Mouse (Mus musculus): ENCODE data around the gene Large1. TPM values are rescaled to one million over a fixed set of nuclear protein-coding genes. Genes with fewer than 3 reads are reported as not detected.

Gene Large1
- polyA plus RNA-seq, 1 experiment from 2014 or later = 4.1 TPM

DNA sequence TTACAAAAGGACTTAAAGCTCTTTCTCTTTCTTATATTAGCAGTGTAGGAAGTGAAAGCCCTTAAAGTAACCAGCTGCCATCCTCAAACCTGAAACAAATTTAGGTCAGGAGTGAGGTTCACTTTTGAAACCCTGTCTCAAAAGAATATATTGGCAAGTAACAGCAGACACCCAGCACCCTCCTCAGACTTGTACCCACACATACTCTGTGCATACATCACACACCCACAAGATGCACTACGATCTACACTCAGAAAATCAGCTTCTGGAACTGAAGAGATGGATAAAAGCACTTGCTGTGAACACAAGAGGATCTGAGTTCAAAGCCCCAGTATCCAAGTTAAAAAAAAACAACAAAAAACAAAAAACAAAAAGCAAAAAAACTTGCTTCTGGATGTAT lies 119.1 kb downstream of the Large1 start:
- 94% methylated on average over 1 of the region's 1 CpGs for WGBS
- no peak overlapping the region for H3K9ac ChIP-seq (ENCODE audit: low read depth, low read length)
- no peak for ATAC-seq (replicated peaks; ENCODE audit: low FRiP score)
- no peak for DNase-seq (ENCODE audit: low spot score)
- H3K27me3 ChIP-seq (replicated peaks; ENCODE audit: control insufficient read depth, insufficient read depth, low read length) = no peaks in the 10 kb centered on the region
- no peaks in the 10 kb centered on the region for H3K4me1 ChIP-seq (replicated peaks; ENCODE audit: control insufficient read depth, insufficient read depth, low read length)
- no peaks in the 10 kb centered on the region for H3K36me3 ChIP-seq (ENCODE audit: control insufficient read depth, insufficient read depth, low read length)
- H3K4me2 ChIP-seq = no peak overlapping the region
- no peaks in the 10 kb centered on the region for H3K9me3 ChIP-seq (ENCODE audit: control insufficient read depth, low read length)
- H3K4me3 ChIP-seq (ENCODE audit: low read depth, low read length) = no peak overlapping the region
- H3K27ac ChIP-seq (ENCODE audit: low read depth, low read length) = no peak overlapping the region

DNA sequence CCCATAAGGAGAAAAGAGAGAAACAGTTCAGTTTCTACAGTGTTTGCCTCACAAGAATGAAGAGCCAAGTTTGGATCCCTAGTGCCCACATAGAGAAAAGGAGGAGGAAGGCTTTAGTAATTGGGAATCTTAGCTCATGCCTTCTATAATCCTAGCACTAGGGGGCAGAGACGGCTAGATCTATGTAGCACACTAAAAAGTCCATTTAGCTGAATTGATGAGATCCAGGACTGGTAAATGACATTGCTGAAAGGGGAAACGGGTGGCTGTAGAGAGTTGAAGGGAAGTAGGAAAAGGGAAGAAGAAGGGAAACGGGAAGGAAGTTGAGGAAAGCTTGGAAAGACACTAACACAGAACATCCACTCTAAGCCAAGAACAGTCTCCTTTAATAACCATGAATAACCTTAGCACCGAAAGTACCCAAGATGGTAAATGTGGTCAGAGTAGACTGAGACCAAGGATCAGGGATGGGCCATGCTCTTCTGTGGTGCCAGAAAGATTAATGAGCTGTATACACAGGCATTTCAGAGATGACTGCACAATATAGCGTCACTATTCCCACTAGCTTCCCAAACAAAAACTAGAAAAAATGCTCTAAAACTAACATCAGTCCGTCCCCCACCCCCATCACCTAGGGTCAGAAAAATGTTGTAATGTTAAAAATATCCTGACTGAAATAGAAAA lies 119.8 kb downstream of the Large1 start:
- no peaks in the 10 kb centered on the region for H3K36me3 ChIP-seq (ENCODE audit: control insufficient read depth, insufficient read depth, low read length)
- no peak for ATAC-seq (replicated peaks; ENCODE audit: low FRiP score)
- no peak overlapping the region for H3K4me3 ChIP-seq (ENCODE audit: low read depth, low read length)
- no peak overlapping the region for H3K27ac ChIP-seq (ENCODE audit: low read depth, low read length)
- H3K4me1 ChIP-seq (replicated peaks; ENCODE audit: control insufficient read depth, insufficient read depth, low read length) = no peaks in the 10 kb centered on the region
- H3K9ac ChIP-seq (ENCODE audit: low read depth, low read length) = no peak overlapping the region
- no peaks in the 10 kb centered on the region for H3K27me3 ChIP-seq (replicated peaks; ENCODE audit: control insufficient read depth, insufficient read depth, low read length)
- H3K9me3 ChIP-seq (ENCODE audit: control insufficient read depth, low read length) = no peaks in the 10 kb centered on the region
- no peak for DNase-seq (ENCODE audit: low spot score)
- 44% methylated on average over 6 of the region's 6 CpGs for WGBS
- H3K4me2 ChIP-seq = no peak overlapping the region

DNA sequence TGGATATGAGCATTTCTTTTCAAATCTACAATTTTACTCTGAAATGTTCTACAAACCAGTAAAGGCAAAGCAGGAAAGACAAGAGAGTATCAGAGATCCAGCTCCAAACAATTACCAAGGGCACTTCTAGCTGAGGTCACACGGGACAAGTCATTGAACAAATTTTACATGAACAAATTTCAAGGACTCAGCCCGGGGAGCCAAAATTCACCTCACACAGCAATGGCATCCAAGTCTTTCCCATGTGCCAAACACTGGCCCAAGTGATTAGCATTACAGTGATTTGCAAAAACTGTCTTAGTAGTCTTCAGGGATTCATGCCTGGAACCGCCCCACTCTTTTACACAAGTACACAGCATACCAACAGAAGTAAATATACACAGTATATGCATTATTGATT lies 126.5 kb downstream of the Large1 start:
- H3K4me3 ChIP-seq (ENCODE audit: low read depth, low read length) = no peak overlapping the region
- H3K36me3 ChIP-seq (ENCODE audit: control insufficient read depth, insufficient read depth, low read length) = no peaks in the 10 kb centered on the region
- DNase-seq (ENCODE audit: low spot score) = no peak
- no peaks in the 10 kb centered on the region for H3K4me1 ChIP-seq (replicated peaks; ENCODE audit: control insufficient read depth, insufficient read depth, low read length)
- H3K9ac ChIP-seq (ENCODE audit: low read depth, low read length) = no peak overlapping the region
- 84% methylated on average over 3 of the region's 3 CpGs for WGBS
- no peak for ATAC-seq (replicated peaks; ENCODE audit: low FRiP score)
- no peaks in the 10 kb centered on the region for H3K9me3 ChIP-seq (ENCODE audit: control insufficient read depth, low read length)
- no peak overlapping the region for H3K4me2 ChIP-seq
- H3K27me3 ChIP-seq (replicated peaks; ENCODE audit: control insufficient read depth, insufficient read depth, low read length) = no peaks in the 10 kb centered on the region
- no peak overlapping the region for H3K27ac ChIP-seq (ENCODE audit: low read depth, low read length)

DNA sequence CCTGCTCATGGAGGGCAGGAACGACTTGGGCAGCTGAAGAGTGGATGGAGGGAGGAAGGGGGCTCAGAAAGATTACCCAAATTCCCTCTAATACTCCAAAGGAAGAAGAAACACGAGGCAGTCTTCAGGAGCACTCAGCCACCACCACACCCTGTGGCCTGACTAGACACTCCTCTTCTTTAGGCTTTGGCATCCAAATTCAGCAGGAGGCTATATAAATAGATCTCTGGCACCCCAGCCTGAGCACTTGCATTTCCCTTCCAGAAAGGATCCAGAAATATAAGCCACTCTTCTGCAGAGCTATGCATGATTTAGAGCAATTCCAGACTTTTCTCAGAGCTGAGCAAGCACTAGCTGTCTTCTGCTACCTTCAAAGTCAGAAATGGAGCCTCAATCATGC lies 127.7 kb downstream of the Large1 start:
- H3K36me3 ChIP-seq (ENCODE audit: control insufficient read depth, insufficient read depth, low read length) = no peaks in the 10 kb centered on the region
- H3K27me3 ChIP-seq (replicated peaks; ENCODE audit: control insufficient read depth, insufficient read depth, low read length) = no peaks in the 10 kb centered on the region
- H3K4me3 ChIP-seq (ENCODE audit: low read depth, low read length) = no peak overlapping the region
- no peak overlapping the region for H3K27ac ChIP-seq (ENCODE audit: low read depth, low read length)
- no peak for ATAC-seq (replicated peaks; ENCODE audit: low FRiP score)
- DNase-seq (ENCODE audit: low spot score) = no peak
- H3K9ac ChIP-seq (ENCODE audit: low read depth, low read length) = no peak overlapping the region
- H3K4me2 ChIP-seq = no peak overlapping the region
- no peaks in the 10 kb centered on the region for H3K4me1 ChIP-seq (replicated peaks; ENCODE audit: control insufficient read depth, insufficient read depth, low read length)
- WGBS = 67% methylated on average over 2 of the region's 2 CpGs
- H3K9me3 ChIP-seq (ENCODE audit: control insufficient read depth, low read length) = no peaks in the 10 kb centered on the region

DNA sequence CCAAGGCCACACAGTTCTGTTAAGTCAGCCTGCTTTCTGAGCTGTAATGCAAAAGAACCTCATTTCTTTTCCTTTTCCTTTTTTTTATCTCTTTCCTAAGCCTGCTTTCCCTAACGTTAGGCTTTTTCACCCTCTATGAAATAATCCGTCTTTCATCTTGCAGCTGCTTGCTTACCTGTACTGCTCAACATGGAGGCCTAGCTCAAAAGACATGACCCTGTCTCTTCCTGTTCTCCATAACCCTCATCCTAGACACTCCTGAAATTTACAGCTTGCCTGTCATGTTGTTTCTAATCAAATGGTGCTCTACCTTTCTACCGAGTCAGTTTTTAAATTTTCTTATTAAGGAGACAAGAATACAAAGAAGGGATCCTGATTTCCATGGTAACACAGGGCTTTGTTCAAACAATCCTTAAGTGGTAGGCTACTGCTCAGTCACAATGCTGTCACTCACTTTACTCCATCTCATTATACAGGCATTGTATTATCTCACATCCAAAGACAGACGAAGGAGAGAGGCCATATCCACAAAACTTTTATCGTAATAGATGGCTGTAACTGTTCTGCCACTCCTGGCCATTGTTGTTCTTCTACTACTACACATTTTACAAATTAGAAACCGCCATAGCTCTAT lies 134.0 kb downstream of the Large1 start:
- no peak overlapping the region for H3K9ac ChIP-seq (ENCODE audit: low read depth, low read length)
- no peaks in the 10 kb centered on the region for H3K9me3 ChIP-seq (ENCODE audit: control insufficient read depth, low read length)
- H3K4me1 ChIP-seq (replicated peaks; ENCODE audit: control insufficient read depth, insufficient read depth, low read length) = no peaks in the 10 kb centered on the region
- no peak overlapping the region for H3K4me2 ChIP-seq
- ATAC-seq (replicated peaks; ENCODE audit: low FRiP score) = no peak
- DNase-seq (ENCODE audit: low spot score) = no peak
- no peak overlapping the region for H3K27ac ChIP-seq (ENCODE audit: low read depth, low read length)
- H3K4me3 ChIP-seq (ENCODE audit: low read depth, low read length) = no peak overlapping the region
- H3K36me3 ChIP-seq (ENCODE audit: control insufficient read depth, insufficient read depth, low read length) = no peaks in the 10 kb centered on the region
- no peaks in the 10 kb centered on the region for H3K27me3 ChIP-seq (replicated peaks; ENCODE audit: control insufficient read depth, insufficient read depth, low read length)
- 80% methylated on average over 6 of the region's 6 CpGs for WGBS

DNA sequence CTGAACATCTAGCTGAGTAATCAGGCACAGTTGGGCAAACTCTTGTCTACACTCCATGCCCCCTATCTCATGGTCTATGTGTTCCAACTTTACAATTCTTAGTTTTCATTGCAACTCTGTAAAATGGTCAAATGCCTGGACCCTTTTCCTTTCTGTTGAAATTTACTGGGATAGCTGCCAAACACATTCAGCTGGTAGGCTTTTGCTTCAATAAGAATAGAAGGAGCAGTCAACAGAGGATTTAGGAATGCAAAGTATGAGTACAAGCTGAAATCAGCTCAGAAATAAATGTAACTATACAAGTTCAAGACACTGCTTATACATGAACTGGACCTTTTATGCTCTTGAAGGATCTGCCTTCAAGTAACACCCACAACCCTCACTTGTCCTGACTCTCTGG lies 146.5 kb downstream of the Large1 start:
- Histone ChIP-seq H3K36me3 (ENCODE audit: control insufficient read depth, insufficient read depth, low read length) (no peaks in the 10 kb centered on the region), H3K9ac (ENCODE audit: low read depth, low read length) (no peak overlapping the region), H3K4me2 (no peak overlapping the region), H3K9me3 (ENCODE audit: control insufficient read depth, low read length) (no peaks in the 10 kb centered on the region), H3K27ac (ENCODE audit: low read depth, low read length) (no peak overlapping the region), H3K4me1 (replicated peaks; ENCODE audit: control insufficient read depth, insufficient read depth, low read length) (no peaks in the 10 kb centered on the region), H3K27me3 (replicated peaks; ENCODE audit: control insufficient read depth, insufficient read depth, low read length) (no peaks in the 10 kb centered on the region), H3K4me3 (ENCODE audit: low read depth, low read length) (no peak overlapping the region)
- DNase-seq (ENCODE audit: low spot score) (no peak), ATAC-seq (replicated peaks; ENCODE audit: low FRiP score) (no peak)

DNA sequence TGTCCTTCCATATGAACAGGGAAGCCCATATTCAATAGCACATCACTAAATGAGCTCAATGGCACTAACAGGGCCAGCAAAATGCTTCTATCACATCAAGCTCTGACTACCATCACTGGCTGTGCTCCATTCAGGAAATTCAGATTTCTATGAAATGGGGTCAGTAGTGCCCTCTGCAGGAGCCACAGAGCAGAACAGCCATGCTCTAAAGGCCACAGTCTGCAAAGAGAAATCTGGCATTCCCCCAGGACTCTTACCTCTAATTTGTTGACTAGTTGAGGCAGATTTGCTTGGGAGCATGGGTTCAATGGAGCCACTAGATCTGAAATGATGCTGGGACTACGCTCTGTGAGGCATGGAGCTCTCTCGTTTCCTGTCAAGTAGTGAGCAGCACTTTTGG lies 151.5 kb downstream of the Large1 start:
- Histone ChIP-seq H3K27me3 (replicated peaks; ENCODE audit: control insufficient read depth, insufficient read depth, low read length) (no peaks in the 10 kb centered on the region), H3K27ac (ENCODE audit: low read depth, low read length) (no peak overlapping the region), H3K9me3 (ENCODE audit: control insufficient read depth, low read length) (no peaks in the 10 kb centered on the region), H3K9ac (ENCODE audit: low read depth, low read length) (no peak overlapping the region), H3K4me2 (no peak overlapping the region), H3K4me3 (ENCODE audit: low read depth, low read length) (no peak overlapping the region), H3K4me1 (replicated peaks; ENCODE audit: control insufficient read depth, insufficient read depth, low read length) (no peaks in the 10 kb centered on the region), H3K36me3 (ENCODE audit: control insufficient read depth, insufficient read depth, low read length) (no peaks in the 10 kb centered on the region)
- DNase-seq (ENCODE audit: low spot score) (no peak), ATAC-seq (replicated peaks; ENCODE audit: low FRiP score) (no peak)
- WGBS = 65% methylated on average over 2 of the region's 2 CpGs

DNA sequence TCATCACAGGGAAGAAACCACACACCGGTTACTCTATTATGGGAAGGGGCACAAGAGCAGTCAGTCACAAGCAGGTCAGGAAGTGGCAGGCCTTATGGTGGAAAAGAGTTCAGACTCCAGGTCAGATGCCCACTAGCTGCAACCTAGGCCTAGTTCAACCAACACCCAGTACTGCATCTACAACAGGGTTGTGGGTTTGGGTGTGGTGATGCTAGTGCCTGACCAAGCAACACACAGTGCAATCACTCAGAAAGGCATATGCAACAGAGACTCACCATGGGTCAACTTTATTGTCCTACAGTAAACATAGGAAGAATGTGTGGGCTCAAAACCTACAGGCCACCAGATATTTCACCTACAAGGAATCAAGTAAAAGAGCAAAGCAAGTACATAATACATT lies 155.6 kb downstream of the Large1 start:
- Histone ChIP-seq H3K27me3 (replicated peaks; ENCODE audit: control insufficient read depth, insufficient read depth, low read length) (no peaks in the 10 kb centered on the region), H3K4me2 (no peak overlapping the region), H3K36me3 (ENCODE audit: control insufficient read depth, insufficient read depth, low read length) (no peaks in the 10 kb centered on the region), H3K9ac (ENCODE audit: low read depth, low read length) (no peak overlapping the region), H3K9me3 (ENCODE audit: control insufficient read depth, low read length) (no peaks in the 10 kb centered on the region), H3K27ac (ENCODE audit: low read depth, low read length) (no peak overlapping the region), H3K4me3 (ENCODE audit: low read depth, low read length) (no peak overlapping the region), H3K4me1 (replicated peaks; ENCODE audit: control insufficient read depth, insufficient read depth, low read length) (no peaks in the 10 kb centered on the region)
- ATAC-seq (replicated peaks; ENCODE audit: low FRiP score) = no peak
- WGBS = 85% methylated on average over 1 of the region's 1 CpGs
- DNase-seq (ENCODE audit: low spot score) = no peak

DNA sequence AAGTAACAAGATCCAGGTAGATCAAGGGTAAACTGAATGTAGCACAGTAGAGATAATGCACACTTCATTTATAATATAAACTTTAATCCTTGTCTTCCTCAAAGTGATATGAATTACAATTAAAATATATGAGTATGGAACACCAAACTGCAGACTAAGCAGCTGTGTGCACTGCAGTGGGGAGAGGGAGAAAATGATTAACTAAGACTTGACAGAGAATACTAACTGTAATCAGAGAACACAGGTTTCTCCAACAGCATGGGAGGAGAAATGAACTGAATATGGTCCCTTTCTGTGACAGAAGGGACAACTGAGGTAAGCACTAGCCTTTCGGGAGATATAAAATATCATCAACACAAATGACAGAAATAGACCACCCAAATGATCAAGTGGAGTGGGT lies 164.7 kb downstream of the Large1 start:
- H3K9me3 ChIP-seq (ENCODE audit: control insufficient read depth, low read length) = no peaks in the 10 kb centered on the region
- H3K4me1 ChIP-seq (replicated peaks; ENCODE audit: control insufficient read depth, insufficient read depth, low read length) = no peaks in the 10 kb centered on the region
- no peak overlapping the region for H3K4me2 ChIP-seq
- DNase-seq (ENCODE audit: low spot score) (no peak), ATAC-seq (replicated peaks; ENCODE audit: low FRiP score) (no peak)
- H3K9ac ChIP-seq (ENCODE audit: low read depth, low read length) = no peak overlapping the region
- H3K27me3 ChIP-seq (replicated peaks; ENCODE audit: control insufficient read depth, insufficient read depth, low read length) = no peaks in the 10 kb centered on the region
- no peaks in the 10 kb centered on the region for H3K36me3 ChIP-seq (ENCODE audit: control insufficient read depth, insufficient read depth, low read length)
- no peak overlapping the region for H3K4me3 ChIP-seq (ENCODE audit: low read depth, low read length)
- no peak overlapping the region for H3K27ac ChIP-seq (ENCODE audit: low read depth, low read length)
- WGBS = 91% methylated on average over 1 of the region's 1 CpGs
